Mouse (Mus musculus) lung, postnatal 36 days (tissue): ENCODE data around the gene Zfp991.
"Not testable (repeated sequence)": the region's sequence is repeated elsewhere in the genome, so short reads cannot be mapped to it uniquely, and the experiment has no call there.

Experiments
- DNase-seq: peaks from one replicate; pipeline ENCODE4 v3.0.0; 2022; ENCODE audit warnings: mixed read lengths

Zfp991 gene

GRCm38 (mm10) chr4:147186824-147187223 lies 55.0 kb downstream of the Zfp991 start:
- not testable (repeated sequence) for DNase-seq

- DNase-seq: not testable (repeated sequence)
These were observed 55.6 kb downstream of the Zfp991 start for GRCm38 (mm10) chr4:147187283-147187965.

- not testable (repeated sequence) for DNase-seq
These were observed 63.3 kb downstream of the Zfp991 start for GRCm38 (mm10) chr4:147195186-147195585.

GRCm38 (mm10) chr4:147197210-147197609 lies 65.4 kb downstream of the Zfp991 start:
- DNase-seq: not testable (repeated sequence)

GRCm38 (mm10) chr4:147199055-147199750 lies 67.4 kb downstream of the Zfp991 start:
- not testable (repeated sequence) for DNase-seq

- DNase-seq: not testable (repeated sequence)
These were observed 70.3 kb downstream of the Zfp991 start for GRCm38 (mm10) chr4:147201920-147202660.

GRCm38 (mm10) chr4:147212182-147212928 lies 80.5 kb downstream of the Zfp991 start:
- DNase-seq: not testable (repeated sequence)

GRCm38 (mm10) chr4:147214233-147214632 lies 82.4 kb downstream of the Zfp991 start:
- DNase-seq: not testable (repeated sequence)

GRCm38 (mm10) chr4:147217676-147218075 lies 85.8 kb downstream of the Zfp991 start:
- not testable (repeated sequence) for DNase-seq

- not testable (repeated sequence) for DNase-seq
These were observed 87.7 kb downstream of the Zfp991 start for GRCm38 (mm10) chr4:147219319-147220070.

GRCm38 (mm10) chr4:147220226-147220625 lies 88.4 kb downstream of the Zfp991 start:
- DNase-seq: not testable (repeated sequence)

- DNase-seq: not testable (repeated sequence)
These were observed 90.2 kb downstream of the Zfp991 start for GRCm38 (mm10) chr4:147222021-147222420.

- DNase-seq: not testable (repeated sequence)
These were observed 92.1 kb downstream of the Zfp991 start for GRCm38 (mm10) chr4:147223778-147224435.

GRCm38 (mm10) chr4:147225616-147226015 lies 93.8 kb downstream of the Zfp991 start:
- not testable (repeated sequence) for DNase-seq

GRCm38 (mm10) chr4:147230026-147230425 lies 98.2 kb downstream of the Zfp991 start:
- DNase-seq: not testable (repeated sequence)
